Mouse (Mus musculus) kidney, adult 2 months (tissue): ENCODE results near the gene Nek2.

ENCODE experiments used
- CTCF ChIP-seq: fragments of 200-500 bp; conservative IDR thresholded peaks from 2 replicates; pipeline ENCODE4 v1.5.1; 2011; ENCODE audit warnings: low read depth, mild to moderate bottlenecking, control low read depth, low read length, moderate library complexity, mixed read lengths; ENCODE audit not compliant: insufficient read depth, insufficient read length
- POLR2A ChIP-seq: fragments of 200-500 bp; IDR thresholded peaks from one replicate; pipeline ENCODE4 v1.6.1; 2011; ENCODE audit warnings: low read depth, low read length, control low read depth

DNA sequence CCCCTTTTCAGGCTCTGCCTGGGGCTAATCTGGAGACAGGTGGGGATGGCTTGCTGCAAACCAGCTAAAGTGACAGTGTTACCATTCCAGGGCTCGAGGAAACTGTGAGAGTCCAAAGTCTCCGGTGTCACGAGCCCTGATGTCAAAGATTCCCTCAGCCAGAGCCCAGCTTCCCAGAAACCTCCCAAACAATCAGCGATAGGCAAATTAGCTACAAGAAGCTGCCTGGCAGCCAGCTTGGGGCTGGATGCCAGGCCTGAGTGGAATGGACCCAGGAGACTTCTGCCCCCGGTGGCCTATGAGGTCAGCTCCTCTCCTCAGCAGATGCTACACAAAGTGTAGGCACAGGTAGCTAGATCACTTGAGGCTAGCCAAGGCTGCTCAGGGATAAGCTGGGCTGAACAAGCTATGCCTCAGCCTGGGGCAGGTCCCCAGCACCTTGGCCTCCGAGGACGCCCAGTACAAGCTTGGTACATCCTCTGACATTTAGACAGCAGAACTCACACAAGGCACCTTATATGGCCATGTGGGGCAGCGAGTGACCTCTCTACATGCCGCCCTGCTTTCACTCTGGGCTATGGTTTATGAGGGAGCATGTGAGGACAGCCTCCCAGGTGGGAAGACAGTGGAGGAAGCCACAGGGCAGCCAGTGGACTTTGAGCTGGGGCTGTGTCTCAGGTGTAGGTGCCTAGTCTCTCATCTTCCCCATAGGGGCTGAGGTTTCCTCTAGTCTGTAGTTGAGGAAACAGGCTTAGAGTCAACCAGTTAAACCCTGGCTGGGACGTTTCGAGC is 19.7 kb downstream of the Nek2 start:
- TF ChIP-seq CTCF (no peak), POLR2A (no peak)
